Mouse (Mus musculus) MEL (cell line): ENCODE measurements at regions not wholly inside any gene's neighbourhood (a gene's known extent, or its start where the extent isn't known, plus 50 kb on each side); places are given as distances from the start of the nearest gene placed in this dataset.

ENCODE experiments used
- DNase-seq: peaks from one replicate; pipeline ENCODE4 v3.0.0; 2011; ENCODE audit warnings: low read depth, low spot score
- H3K27ac ChIP-seq: 2 replicates; pipeline ENCODE4 v1.5.1; 2012; ENCODE audit warnings: low read depth, mild to moderate bottlenecking, control low read depth, low read length, moderate library complexity; ENCODE audit not compliant: control insufficient read depth
- H3K27me3 ChIP-seq, 2 experiments: fragments of 150-350 bp in 1 of 2; sonication (generic) in 1 of 2; 2 replicates each; pipeline ENCODE4 v1.6.1; 2012; ENCODE audit warnings: low read length in 2 of 2, mild to moderate bottlenecking in 2 of 2, improper control_type of control experiment in 1 of 2, moderate library complexity in 1 of 2; ENCODE audit not compliant: insufficient read depth in 2 of 2, control insufficient read depth in 1 of 2
- H3K36me3 ChIP-seq, 2 experiments: 2 replicates each; pipeline ENCODE4 v1.6.1; 2012 to 2014; ENCODE audit warnings: low read length in 2 of 2, improper control_type of control experiment in 1 of 2, inconsistent platforms in 1 of 2, mild to moderate bottlenecking in 1 of 2; ENCODE audit not compliant: insufficient read depth in 2 of 2, control insufficient read depth in 1 of 2
- H3K4me1 ChIP-seq, 2 experiments: fragments of 150-350 bp in 1 of 2; sonication (generic) in 1 of 2; 2 replicates each; pipeline ENCODE4 v1.6.1; 2012; ENCODE audit warnings: low read length in 2 of 2, improper control_type of control experiment in 1 of 2, mild to moderate bottlenecking in 1 of 2; ENCODE audit not compliant: insufficient read depth in 2 of 2, control insufficient read depth in 1 of 2
- H3K4me3 ChIP-seq, 2 experiments: fragments of 150-350 bp in 1 of 2; sonication (generic) in 1 of 2; 2 replicates each; pipeline ENCODE4 v1.5.1; 2012; ENCODE audit warnings: low read depth in 2 of 2, low read length in 2 of 2, mild to moderate bottlenecking in 2 of 2, moderate library complexity in 2 of 2, control low read depth in 1 of 2, improper control_type of control experiment in 1 of 2; ENCODE audit not compliant: control insufficient read depth in 1 of 2, insufficient read depth in 1 of 2
- H3K79me2 ChIP-seq: 2 replicates; pipeline ENCODE4 v1.6.1; 2012; ENCODE audit warnings: mild to moderate bottlenecking, low read length, moderate library complexity; ENCODE audit not compliant: control insufficient read depth, poor library complexity, insufficient read depth
- H3K9ac ChIP-seq: 2 replicates; pipeline ENCODE4 v1.6.1; 2012; ENCODE audit warnings: low read depth, mild to moderate bottlenecking, control low read depth, low read length, moderate library complexity; ENCODE audit not compliant: control insufficient read depth, poor library complexity, severe bottlenecking
- H3K9me3 ChIP-seq: fragments of 150-350 bp; sonication (generic); replicated peaks from 2 replicates; pipeline ENCODE4 v1.6.1; 2012; ENCODE audit warnings: mild to moderate bottlenecking, low read length, improper control_type of control experiment, moderate library complexity; ENCODE audit not compliant: insufficient read depth
- CHD1 ChIP-seq: IDR thresholded peaks from 2 replicates; pipeline ENCODE4 v1.6.1; 2012; ENCODE audit warnings: low read depth, mild to moderate bottlenecking, inconsistent platforms, low read length, improper control_type of control experiment
- ETS1 ChIP-seq: IDR thresholded peaks from 2 replicates; pipeline ENCODE4 v1.6.1; 2012; ENCODE audit warnings: low read depth, mild to moderate bottlenecking, inconsistent platforms, low read length, improper control_type of control experiment, moderate library complexity
- GABPA ChIP-seq: IDR thresholded peaks from 2 replicates; pipeline ENCODE4 v1.6.1; 2012; ENCODE audit warnings: low read depth, mild to moderate bottlenecking, inconsistent platforms, low read length, improper control_type of control experiment, moderate library complexity
- GATA1 ChIP-seq: IDR thresholded peaks from 2 replicates; pipeline ENCODE4 v1.6.1; 2011; ENCODE audit warnings: low read depth, low read length, improper control_type of control experiment
- HCFC1 ChIP-seq: IDR thresholded peaks from 2 replicates; pipeline ENCODE4 v1.6.1; 2012; ENCODE audit warnings: low read depth, mild to moderate bottlenecking, inconsistent platforms, low read length, improper control_type of control experiment, moderate library complexity
- JUND ChIP-seq: IDR thresholded peaks from 2 replicates; pipeline ENCODE4 v1.6.1; 2011; ENCODE audit warnings: low read depth, mild to moderate bottlenecking, improper control_type of control experiment, low read length
- KAT2A ChIP-seq: conservative IDR thresholded peaks from 2 replicates; pipeline ENCODE4 v1.6.1; 2012; ENCODE audit warnings: low read depth, low read length, improper control_type of control experiment, inconsistent platforms
- MAFK ChIP-seq: IDR thresholded peaks from 2 replicates; pipeline ENCODE4 v1.6.1; 2011; ENCODE audit warnings: low read depth, mild to moderate bottlenecking, low read length, improper control_type of control experiment, borderline replicate concordance
- MAX ChIP-seq: IDR thresholded peaks from 2 replicates; pipeline ENCODE4 v1.6.1; 2011; ENCODE audit warnings: low read length, improper control_type of control experiment
- NELFE ChIP-seq: IDR thresholded peaks from 2 replicates; pipeline ENCODE4 v1.6.1; 2011; ENCODE audit warnings: low read depth, low read length, improper control_type of control experiment
- POLR2AphosphoS2 ChIP-seq: IDR thresholded peaks from 2 replicates; pipeline ENCODE4 v1.6.1; 2011; ENCODE audit warnings: low read length, improper control_type of control experiment
- RCOR1 ChIP-seq: IDR thresholded peaks from 2 replicates; pipeline ENCODE4 v1.6.1; 2012; ENCODE audit warnings: low read depth, mild to moderate bottlenecking, inconsistent platforms, low read length, improper control_type of control experiment
- SIN3A ChIP-seq: IDR thresholded peaks from 2 replicates; pipeline ENCODE4 v1.6.1; 2012; ENCODE audit warnings: low read length, improper control_type of control experiment, inconsistent platforms
- TAL1 ChIP-seq: IDR thresholded peaks from 2 replicates; pipeline ENCODE4 v1.6.1; 2012; ENCODE audit warnings: mild to moderate bottlenecking, inconsistent platforms, low read length, moderate library complexity, mixed read lengths
- TBP ChIP-seq: IDR thresholded peaks from 2 replicates; pipeline ENCODE4 v1.8.0; 2011; ENCODE audit warnings: low read depth, low read length, improper control_type of control experiment
- TCF12 ChIP-seq: IDR thresholded peaks from 2 replicates; pipeline ENCODE4 v1.6.1; 2014; ENCODE audit warnings: low read depth, mild to moderate bottlenecking, inconsistent platforms, low read length, improper control_type of control experiment, moderate library complexity
- UBTF ChIP-seq: IDR thresholded peaks from 2 replicates; pipeline ENCODE4 v1.6.1; 2012; ENCODE audit warnings: low read depth, mild to moderate bottlenecking, inconsistent platforms, low read length, improper control_type of control experiment, moderate library complexity, borderline replicate concordance; ENCODE audit not compliant: insufficient read depth
- ZC3H11A ChIP-seq: IDR thresholded peaks from 2 replicates; pipeline ENCODE4 v1.6.1; 2012; ENCODE audit warnings: low read depth, mild to moderate bottlenecking, inconsistent platforms, low read length, improper control_type of control experiment
- ZKSCAN1 ChIP-seq: IDR thresholded peaks from 2 replicates; pipeline ENCODE4 v1.6.1; 2012; ENCODE audit warnings: low read depth, mild to moderate bottlenecking, inconsistent platforms, low read length, improper control_type of control experiment, moderate library complexity
- ZMIZ1 ChIP-seq: IDR thresholded peaks from 2 replicates; pipeline ENCODE4 v1.6.1; 2012; ENCODE audit warnings: low read depth, mild to moderate bottlenecking, inconsistent platforms, low read length, improper control_type of control experiment, moderate library complexity
- ZNF384 ChIP-seq: IDR thresholded peaks from 2 replicates; pipeline ENCODE4 v1.6.1; 2012; ENCODE audit warnings: low read depth, mild to moderate bottlenecking, inconsistent platforms, low read length, improper control_type of control experiment

GRCm38 (mm10) chr2:79532610-79533160, 76.1 kb upstream of the Cerkl start:
- Histone ChIP-seq H3K9ac (no peak overlapping the region), H3K79me2 (no peaks in the 10 kb centered on the region), H3K4me3 (no peak overlapping the region), H3K36me3 (no peaks in the 10 kb centered on the region), H3K27me3 (peaks cover 2 to 11% of the 10 kb centered on the region in 2 experiments; a peak in 3 of 4 replicates), H3K4me1 (no peaks in the 10 kb centered on the region), H3K9me3 (no peaks in the 10 kb centered on the region), H3K27ac (no peak overlapping the region)
- no peak for DNase-seq
- TF ChIP-seq RCOR1, result no peak
- no peak for TF ChIP-seq TCF12
- TF ChIP-seq GATA1, result no peak
- no peak for TF ChIP-seq NELFE
- TF ChIP-seq ZC3H11A, result no peak
- TF ChIP-seq JUND, result no peak
- no peak for TF ChIP-seq MAFK
- TF ChIP-seq TBP, result no peak
- TF ChIP-seq ZMIZ1, result no peak
- no peak for TF ChIP-seq UBTF
- no peak for TF ChIP-seq KAT2A
- no peak for TF ChIP-seq MAX
- TF ChIP-seq POLR2AphosphoS2, result no peak
- no peak for TF ChIP-seq ZNF384
- no peak for TF ChIP-seq GABPA
- TF ChIP-seq ETS1, result no peak
- TF ChIP-seq ZKSCAN1, result no peak
- TF ChIP-seq CHD1, result no peak
- no peak for TF ChIP-seq TAL1

GRCm38 (mm10) chr2:79537126-79537875, 80.7 kb upstream of the Cerkl start:
- no peak for DNase-seq
- H3K9ac ChIP-seq, result no peak overlapping the region
- H3K27me3 ChIP-seq, result peaks cover 0 to 2% of the 10 kb centered on the region in 2 experiments; a peak in 1 of 4 replicates
- H3K9me3 ChIP-seq, result no peaks in the 10 kb centered on the region
- no peaks in the 10 kb centered on the region for H3K4me1 ChIP-seq
- no peak overlapping the region for H3K27ac ChIP-seq
- no peaks in the 10 kb centered on the region for H3K79me2 ChIP-seq
- no peaks in the 10 kb centered on the region for H3K36me3 ChIP-seq
- no peak for TF ChIP-seq KAT2A
- no peak for TF ChIP-seq SIN3A
- no peak for TF ChIP-seq HCFC1
- no peak for TF ChIP-seq MAFK
- no peak overlapping the region for H3K4me3 ChIP-seq
